Mouse (Mus musculus) layer of hippocampus, adult 2 months (tissue): ENCODE data around the gene Tmem161b. TPM values are rescaled to one million over a fixed set of nuclear protein-coding genes. Genes with fewer than 3 reads are reported as not detected.
"Not testable (repeated sequence)": the region's sequence is repeated elsewhere in the genome, so short reads cannot be mapped to it uniquely, and the experiment has no call there.

Source experiments
- DNase-seq, 2 experiments: peaks; one replicate each; pipeline ENCODE4 v3.0.0; 2022; ENCODE audit warnings: low spot score in 2 of 2
- H3K27ac ChIP-seq: fragments of 200-600 bp; 2 replicates; pipeline ENCODE4 v1.8.1; 2022
- H3K4me3 ChIP-seq: fragments of 200-600 bp; 2 replicates; pipeline ENCODE4 v1.8.1; 2022; ENCODE audit warnings: mild to moderate bottlenecking
- CTCF ChIP-seq: fragments of 200-600 bp; conservative IDR thresholded peaks from 2 replicates; pipeline ENCODE4 v1.8.1; 2022; ENCODE audit warnings: antibody characterized with exemption, mild to moderate bottlenecking, moderate library complexity
- long read RNA-seq, 2 experiments: library from polyadenylated mRNA; stranded (forward); transcript quantifications; one replicate each; pipeline ENCODE4 v2.0.0; 2021; ENCODE audit warnings: borderline mapping rate in 2 of 2
- total RNA-seq, 2 experiments: library from RNA; stranded (reverse); gene quantifications; 2 replicates each; pipeline ENCODE4 v1.2.3; 2021

Tmem161b gene
- 10 to 100 TPM; 36.7 to 37.0 TPM for total RNA-seq
- long read RNA-seq, experiment 1, transcript Tmem161b-201 (12 exons, 2,857 nt): major isoform, 9 of 18 reads
- long read RNA-seq, experiment 1, partial matches to known transcripts: 0 of 18 reads
- long read RNA-seq, experiment 1, other reads (novel, unspliced or antisense): 8 of 18 reads
- long read RNA-seq, experiment 2, transcript Tmem161b-201 (12 exons, 2,857 nt): major isoform, 6 of 19 reads
- long read RNA-seq, experiment 2, partial matches to known transcripts: 2 of 19 reads
- long read RNA-seq, experiment 2, other reads (novel, unspliced or antisense): 10 of 19 reads

DNA sequence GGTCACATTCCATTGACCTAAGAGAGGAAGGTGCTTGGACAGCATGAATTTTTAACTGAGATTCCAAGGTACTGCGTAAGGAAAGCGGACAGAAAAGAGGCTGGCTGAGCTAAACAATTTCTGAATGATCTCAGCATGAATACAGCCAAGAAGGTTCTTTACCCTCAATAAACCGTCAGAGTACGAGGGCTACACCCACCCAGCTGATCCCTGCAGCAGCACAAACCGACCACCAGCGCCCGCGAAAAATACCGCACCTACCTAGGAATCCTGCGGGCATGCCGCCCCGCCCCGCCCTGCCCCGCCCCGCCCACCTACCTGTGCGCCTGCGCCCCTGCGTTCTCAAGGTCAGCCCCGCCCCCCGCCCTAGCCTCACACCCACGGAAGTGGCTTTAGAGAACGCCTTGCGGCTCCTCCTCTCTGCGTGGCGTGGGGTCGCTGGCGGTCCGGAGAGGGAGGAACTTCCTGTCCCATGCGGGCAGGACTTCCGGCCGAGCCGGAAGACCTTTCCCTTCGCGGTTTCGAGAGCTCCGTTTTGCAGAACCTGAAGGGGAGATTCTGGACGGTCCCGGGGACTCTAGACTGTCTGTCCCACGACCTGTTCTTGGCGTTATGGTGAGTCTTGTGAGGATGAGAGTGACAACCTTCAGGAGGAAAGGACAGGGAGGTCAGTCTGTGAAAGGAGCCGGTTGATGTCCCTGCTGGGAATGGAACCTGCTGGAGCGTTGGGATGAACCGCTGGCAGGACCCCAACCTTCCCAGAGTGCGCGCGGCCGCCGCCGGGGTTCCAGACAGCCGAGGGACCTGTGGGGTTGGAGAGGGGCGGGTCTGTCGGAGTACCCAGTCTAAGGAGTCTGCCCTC, at the start of gene Tmem161b:
TSS of gene Tmem161b (plus strand) at position 477 of the 862 bp plus-strand sequence.
- H3K4me3 ChIP-seq: peak within 1 kb of the TSS; percentile 78
- DNase-seq: peak; percentile 84 to 91
- peak; percentile 53 for TF ChIP-seq CTCF
- peak within 1 kb of the TSS; percentile 87 for H3K27ac ChIP-seq

DNA sequence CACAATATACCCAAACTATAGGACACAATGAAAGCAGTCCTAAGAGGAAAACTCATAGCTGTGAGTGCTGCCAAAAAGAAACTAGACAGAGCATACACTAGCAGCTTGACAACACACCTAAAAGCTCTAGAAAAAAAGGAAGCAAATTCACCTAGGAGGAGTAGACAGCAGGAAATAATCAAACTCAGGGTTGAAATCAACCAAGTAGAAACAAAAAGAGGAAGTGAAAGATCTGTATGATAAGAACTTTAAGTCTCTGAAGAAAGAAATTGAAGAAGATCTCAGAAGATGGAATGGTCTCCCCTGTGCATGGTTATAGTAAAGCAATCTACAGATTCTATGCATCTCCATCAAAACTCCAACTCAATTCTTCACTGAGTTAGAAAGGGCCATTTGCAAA, 36.3 kb upstream of the Tmem161b start:
- H3K27ac ChIP-seq, H3K4me3 ChIP-seq, DNase-seq: not testable (repeated sequence)

DNA sequence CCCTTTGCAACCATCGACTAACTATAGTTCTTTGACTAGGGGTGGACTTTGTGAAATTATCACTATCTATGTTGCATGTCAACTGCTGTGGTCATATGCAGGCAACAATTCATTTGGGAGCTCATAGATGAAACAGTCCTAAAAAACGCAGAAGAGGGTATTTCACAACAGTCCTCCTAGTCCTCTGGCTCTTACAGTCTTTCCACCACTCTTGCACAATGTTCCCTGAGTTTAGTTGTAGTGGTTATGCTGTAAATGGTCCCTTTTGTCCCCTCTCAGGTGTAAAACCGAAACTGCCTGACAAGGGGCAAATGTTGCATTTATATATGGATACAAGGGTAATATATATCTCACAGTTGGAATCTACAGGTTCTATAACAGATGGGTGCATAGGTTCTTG, 29.4 kb upstream of the Tmem161b start:
- H3K4me3 ChIP-seq: no peak overlapping the region
- H3K27ac ChIP-seq: no peak overlapping the region
- DNase-seq: no peak
- no peak for TF ChIP-seq CTCF

GRCm38 (mm10) chr13:84222682-84222992, 541 bp downstream of the Tmem161b start:
- Histone ChIP-seq H3K27ac (peak overlapping the region; percentile 87), H3K4me3 (peak overlapping the region; percentile 78)
- DNase-seq: no peak
- no peak for TF ChIP-seq CTCF

DNA sequence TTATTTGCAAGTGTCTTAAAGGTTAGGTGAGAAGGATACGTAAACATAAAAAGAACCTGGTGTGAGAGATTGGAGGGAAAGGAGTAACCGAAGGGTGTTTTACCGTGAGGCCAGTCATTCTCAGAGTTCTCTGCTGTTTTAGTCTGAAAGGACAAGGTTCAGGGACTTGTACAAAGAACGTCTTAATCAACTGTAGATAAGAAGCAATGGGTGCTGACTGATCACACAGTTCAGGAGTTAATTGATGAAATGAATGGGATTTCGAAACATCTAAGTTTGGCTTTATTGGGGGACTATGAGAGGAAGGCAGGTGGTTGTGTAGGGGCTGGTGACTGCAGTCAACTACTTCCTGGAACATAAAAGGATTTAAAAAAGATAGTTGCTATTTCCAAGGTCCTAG, 922 bp downstream of the Tmem161b start:
- Histone ChIP-seq H3K27ac (peak overlapping the region; percentile 87), H3K4me3 (peak overlapping the region; percentile 78)
- DNase-seq: no peak
- TF ChIP-seq CTCF: no peak

- Histone ChIP-seq H3K27ac (no peak overlapping the region), H3K4me3 (no peak overlapping the region)
- DNase-seq: no peak
- no peak for TF ChIP-seq CTCF
Observed at GRCm38 (mm10) chr13:84234019-84234418, 11.9 kb downstream of the Tmem161b start.

- no peak for TF ChIP-seq CTCF
- Histone ChIP-seq H3K4me3 (no peak overlapping the region), H3K27ac (no peak overlapping the region)
- DNase-seq: no peak
Observed at GRCm38 (mm10) chr13:84236768-84237167, 14.7 kb downstream of the Tmem161b start.

- H3K27ac ChIP-seq: no peak overlapping the region
- TF ChIP-seq CTCF: no peak
Observed at GRCm38 (mm10) chr13:84238184-84238583, 16.1 kb downstream of the Tmem161b start.

DNA sequence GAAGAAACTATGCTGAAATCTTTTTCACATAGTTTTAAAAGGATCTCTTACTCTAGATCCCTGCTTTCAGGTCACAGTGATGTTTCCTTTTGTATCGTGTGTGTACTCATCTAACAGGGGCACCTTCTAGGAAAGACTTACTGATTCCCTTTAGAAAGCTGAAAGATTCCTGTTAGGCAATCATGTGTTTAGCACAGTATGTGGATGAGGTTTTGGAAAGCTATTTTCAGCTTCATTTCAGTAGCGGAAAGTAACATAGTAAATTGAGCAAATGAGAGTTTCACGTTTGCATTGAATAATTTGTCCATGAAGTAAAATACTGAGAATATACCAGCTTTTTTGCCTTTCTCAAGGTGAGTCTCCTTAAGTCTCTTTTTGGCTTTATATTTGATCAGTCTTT, 26.0 kb downstream of the Tmem161b start:
- no peak for TF ChIP-seq CTCF
- H3K4me3 ChIP-seq: no peak overlapping the region
- no peak overlapping the region for H3K27ac ChIP-seq
- no peak for DNase-seq

More at GRCm38 (mm10) chr13:84238184-84238583, 16.1 kb downstream of the Tmem161b start:
- no peak for DNase-seq
- no peak overlapping the region for H3K4me3 ChIP-seq

- no peak overlapping the region for H3K4me3 ChIP-seq
- no peak for TF ChIP-seq CTCF
- no peak overlapping the region for H3K27ac ChIP-seq
- no peak for DNase-seq
Observed at GRCm38 (mm10) chr13:84251295-84251694, 29.2 kb downstream of the Tmem161b start.

- no peak overlapping the region for H3K27ac ChIP-seq
- no peak overlapping the region for H3K4me3 ChIP-seq
- no peak for DNase-seq
- TF ChIP-seq CTCF: no peak
Observed at GRCm38 (mm10) chr13:84255047-84255446, 33.0 kb downstream of the Tmem161b start.

- H3K27ac ChIP-seq, H3K4me3 ChIP-seq, DNase-seq: not testable (repeated sequence)
Observed at GRCm38 (mm10) chr13:84264418-84264817, 42.3 kb downstream of the Tmem161b start.

GRCm38 (mm10) chr13:84276246-84276645, 54.1 kb downstream of the Tmem161b start:
- DNase-seq: no peak
- H3K4me3 ChIP-seq: no peak overlapping the region
- TF ChIP-seq CTCF: no peak

GRCm38 (mm10) chr13:84280352-84280751, 58.3 kb downstream of the Tmem161b start:
- no peak for DNase-seq
- no peak for TF ChIP-seq CTCF
- Histone ChIP-seq H3K27ac (no peak overlapping the region), H3K4me3 (no peak overlapping the region)

More at GRCm38 (mm10) chr13:84276246-84276645, 54.1 kb downstream of the Tmem161b start:
- no peak overlapping the region for H3K27ac ChIP-seq
